Mouse (Mus musculus) C2C12 (cell line): ENCODE results near the gene Cry1.

Source experiments
- CEBPB ChIP-seq: IDR thresholded peaks from one replicate; pipeline ENCODE4 v1.6.1; 2011; ENCODE audit warnings: low read depth, mild to moderate bottlenecking, control low read depth, moderate library complexity
- CTCF ChIP-seq: IDR thresholded peaks from one replicate; pipeline ENCODE4 v1.5.1; 2011; ENCODE audit not compliant: control insufficient read depth, insufficient read depth, insufficient read length
- MAX ChIP-seq: IDR thresholded peaks from one replicate; pipeline ENCODE4 v1.6.1; 2011; ENCODE audit warnings: mild to moderate bottlenecking, control low read depth
- MYOG ChIP-seq: IDR thresholded peaks from one replicate; pipeline ENCODE4 v1.6.1; 2011; ENCODE audit not compliant: control insufficient read depth, insufficient read length; ENCODE audit errors: extremely low read depth
- USF1 ChIP-seq: IDR thresholded peaks from one replicate; pipeline ENCODE4 v1.6.1; 2011; ENCODE audit warnings: low read depth, mild to moderate bottlenecking, control low read depth, moderate library complexity

GRCm38 (mm10) chr10:85161745-85162351, 23.0 kb downstream of the Cry1 start:
- TF ChIP-seq CTCF = no peak
- TF ChIP-seq MYOG = no peak
- TF ChIP-seq MAX = no peak
- TF ChIP-seq CEBPB = no peak
- TF ChIP-seq USF1 = no peak
